Mouse (Mus musculus): ENCODE data around the gene Notch1. TPM values are rescaled to one million over a fixed set of nuclear protein-coding genes. Genes with fewer than 3 reads are reported as not detected.
A peak's percentile ranks its signal among the peaks of the same experiment; 100 is the strongest.

The Notch1 gene
- polyA plus RNA-seq, 1 experiment, result 5.6 TPM

GRCm38 (mm10) chr2:26498694-26499093 is 17.8 kb downstream of the Notch1 start:
- peak overlapping the region; percentile 71 for H3K27ac ChIP-seq (replicated peaks; ENCODE audit: low read depth, low read length)
- peak overlapping the region; percentile 14; the same call in 1 of the 2 replicates for H3K4me3 ChIP-seq (ENCODE audit: insufficient read depth, low read depth, low read length)
- peaks cover 63% of the 10 kb centered on the region for H3K4me1 ChIP-seq (ENCODE audit: control insufficient read depth, insufficient read depth, insufficient read length, low read length)

- H3K4me3 ChIP-seq (ENCODE audit: insufficient read depth, low read depth, low read length), result peak overlapping the region; percentile 14; the same call in 1 of the 2 replicates
- H3K27ac ChIP-seq (replicated peaks; ENCODE audit: low read depth, low read length), result peak overlapping the region; percentile 71
- peaks cover 67% of the 10 kb centered on the region for H3K4me1 ChIP-seq (ENCODE audit: control insufficient read depth, insufficient read depth, insufficient read length, low read length)
These were observed 18.5 kb downstream of the Notch1 start for GRCm38 (mm10) chr2:26497861-26498533.

GRCm38 (mm10) chr2:26496451-26496850 is 20.0 kb downstream of the Notch1 start:
- no peak overlapping the region for H3K4me3 ChIP-seq (ENCODE audit: insufficient read depth, low read depth, low read length)
- peaks cover 78% of the 10 kb centered on the region for H3K4me1 ChIP-seq (ENCODE audit: control insufficient read depth, insufficient read depth, insufficient read length, low read length)
- peak overlapping the region; percentile 25 for H3K27ac ChIP-seq (replicated peaks; ENCODE audit: low read depth, low read length)

- Histone ChIP-seq H3K4me3 (ENCODE audit: insufficient read depth, low read depth, low read length) (no peak overlapping the region), H3K4me1 (ENCODE audit: control insufficient read depth, insufficient read depth, insufficient read length, low read length) (peaks cover 77% of the 10 kb centered on the region), H3K27ac (replicated peaks; ENCODE audit: low read depth, low read length) (peak overlapping the region; percentile 81; the same call in 1 of the 2 replicates)
These were observed 20.8 kb downstream of the Notch1 start for GRCm38 (mm10) chr2:26495701-26496100.

GRCm38 (mm10) chr2:26494991-26495390 is 21.5 kb downstream of the Notch1 start:
- Histone ChIP-seq H3K27ac (replicated peaks; ENCODE audit: low read depth, low read length) (peak overlapping the region; percentile 81), H3K4me3 (ENCODE audit: insufficient read depth, low read depth, low read length) (no peak overlapping the region), H3K4me1 (ENCODE audit: control insufficient read depth, insufficient read depth, insufficient read length, low read length) (peaks cover 82% of the 10 kb centered on the region)

- Histone ChIP-seq H3K4me1 (ENCODE audit: control insufficient read depth, insufficient read depth, insufficient read length, low read length) (peaks cover 83% of the 10 kb centered on the region), H3K4me3 (ENCODE audit: insufficient read depth, low read depth, low read length) (0 out of 2 replicates have a peak overlapping the region, but pooled peaks have one; percentile 1), H3K27ac (replicated peaks; ENCODE audit: low read depth, low read length) (peak overlapping the region; percentile 81)
These were observed 22.1 kb downstream of the Notch1 start for GRCm38 (mm10) chr2:26494396-26494795.

- Histone ChIP-seq H3K4me3 (ENCODE audit: insufficient read depth, low read depth, low read length) (peak overlapping the region; percentile 11), H3K27ac (replicated peaks; ENCODE audit: low read depth, low read length) (peak overlapping the region; percentile 81), H3K4me1 (ENCODE audit: control insufficient read depth, insufficient read depth, insufficient read length, low read length) (peaks cover 82% of the 10 kb centered on the region)
These were observed 23.3 kb downstream of the Notch1 start for GRCm38 (mm10) chr2:26493021-26493781.

- H3K4me3 ChIP-seq (ENCODE audit: insufficient read depth, low read depth, low read length), result peak overlapping the region; percentile 26
- H3K4me1 ChIP-seq (ENCODE audit: control insufficient read depth, insufficient read depth, insufficient read length, low read length), result peaks cover 85% of the 10 kb centered on the region
- peak overlapping the region; percentile 93 for H3K27ac ChIP-seq (replicated peaks; ENCODE audit: low read depth, low read length)
These were observed 25.6 kb downstream of the Notch1 start for GRCm38 (mm10) chr2:26490760-26491301.

GRCm38 (mm10) chr2:26488535-26489135 is 27.8 kb downstream of the Notch1 start:
- Histone ChIP-seq H3K27ac (replicated peaks; ENCODE audit: low read depth, low read length) (peak overlapping the region; percentile 64), H3K4me3 (ENCODE audit: insufficient read depth, low read depth, low read length) (no peak overlapping the region), H3K4me1 (ENCODE audit: control insufficient read depth, insufficient read depth, insufficient read length, low read length) (peaks cover 79% of the 10 kb centered on the region)

GRCm38 (mm10) chr2:26487322-26488021 is 29.0 kb downstream of the Notch1 start:
- H3K4me1 ChIP-seq (ENCODE audit: control insufficient read depth, insufficient read depth, insufficient read length, low read length), result peaks cover 70% of the 10 kb centered on the region
- peak overlapping the region; percentile 19 for H3K27ac ChIP-seq (replicated peaks; ENCODE audit: low read depth, low read length)

GRCm38 (mm10) chr2:26486835-26487321 is 29.6 kb downstream of the Notch1 start:
- Histone ChIP-seq H3K4me3 (ENCODE audit: insufficient read depth, low read depth, low read length) (0 out of 2 replicates have a peak overlapping the region, but pooled peaks have one; percentile 19), H3K4me1 (ENCODE audit: control insufficient read depth, insufficient read depth, insufficient read length, low read length) (peaks cover 65% of the 10 kb centered on the region), H3K27ac (replicated peaks; ENCODE audit: low read depth, low read length) (peak overlapping the region; percentile 19)

More at GRCm38 (mm10) chr2:26487322-26488021, 29.0 kb downstream of the Notch1 start:
- peak overlapping the region; percentile 19; the same call in 1 of the 2 replicates for H3K4me3 ChIP-seq (ENCODE audit: insufficient read depth, low read depth, low read length)

- peaks cover 65% of the 10 kb centered on the region for H3K4me1 ChIP-seq (ENCODE audit: control insufficient read depth, insufficient read depth, insufficient read length, low read length)
- peak overlapping the region; percentile 33 for H3K27ac ChIP-seq (replicated peaks; ENCODE audit: low read depth, low read length)
- no peak overlapping the region for H3K4me3 ChIP-seq (ENCODE audit: insufficient read depth, low read depth, low read length)
These were observed 30.1 kb downstream of the Notch1 start for GRCm38 (mm10) chr2:26486264-26486810.

- peaks cover 61% of the 10 kb centered on the region for H3K4me1 ChIP-seq (ENCODE audit: control insufficient read depth, insufficient read depth, insufficient read length, low read length)
- no peak overlapping the region for H3K4me3 ChIP-seq (ENCODE audit: insufficient read depth, low read depth, low read length)
- H3K27ac ChIP-seq (replicated peaks; ENCODE audit: low read depth, low read length), result peak overlapping the region; percentile 33; the same call in 1 of the 2 replicates
These were observed 30.8 kb downstream of the Notch1 start for GRCm38 (mm10) chr2:26485710-26486109.

GRCm38 (mm10) chr2:26485278-26485677 is 31.2 kb downstream of the Notch1 start:
- Histone ChIP-seq H3K27ac (replicated peaks; ENCODE audit: low read depth, low read length) (no peak overlapping the region), H3K4me3 (ENCODE audit: insufficient read depth, low read depth, low read length) (no peak overlapping the region), H3K4me1 (ENCODE audit: control insufficient read depth, insufficient read depth, insufficient read length, low read length) (peaks cover 58% of the 10 kb centered on the region)

Data from brown adipose tissue, adult 24 weeks (tissue).